Mouse (Mus musculus) cerebellum, postnatal 10 days (tissue): ENCODE measurements around the gene Atp2c2.
A peak's percentile ranks its signal among the peaks of the same experiment; 100 is the strongest.

Source experiments
- DNase-seq, 2 experiments: peaks; one replicate each; pipeline ENCODE4 v3.0.0; 2021; ENCODE audit warnings: mixed read lengths in 2 of 2

Atp2c2 gene

DNA sequence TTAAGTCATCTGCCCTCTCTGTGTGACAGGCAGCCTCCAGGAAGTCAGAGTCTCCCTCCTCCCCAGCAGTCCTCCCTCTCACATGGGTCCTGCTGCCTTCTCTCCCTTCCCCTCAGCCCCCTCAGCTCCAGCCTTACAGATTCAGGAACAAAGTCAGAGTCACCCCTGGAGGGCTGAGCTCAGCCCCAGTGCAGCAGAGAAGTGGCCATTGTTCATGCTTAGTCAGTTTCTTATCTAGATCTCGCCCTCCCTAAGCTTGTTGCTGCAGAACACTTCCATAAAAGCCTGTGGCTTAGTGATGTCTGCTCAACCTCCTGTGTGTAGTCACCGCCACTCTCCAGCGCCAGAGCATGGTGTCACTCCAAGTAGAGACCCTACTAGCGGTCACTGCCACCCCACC, 44.8 kb downstream of the Atp2c2 start:
- DNase-seq: no peak

DNA sequence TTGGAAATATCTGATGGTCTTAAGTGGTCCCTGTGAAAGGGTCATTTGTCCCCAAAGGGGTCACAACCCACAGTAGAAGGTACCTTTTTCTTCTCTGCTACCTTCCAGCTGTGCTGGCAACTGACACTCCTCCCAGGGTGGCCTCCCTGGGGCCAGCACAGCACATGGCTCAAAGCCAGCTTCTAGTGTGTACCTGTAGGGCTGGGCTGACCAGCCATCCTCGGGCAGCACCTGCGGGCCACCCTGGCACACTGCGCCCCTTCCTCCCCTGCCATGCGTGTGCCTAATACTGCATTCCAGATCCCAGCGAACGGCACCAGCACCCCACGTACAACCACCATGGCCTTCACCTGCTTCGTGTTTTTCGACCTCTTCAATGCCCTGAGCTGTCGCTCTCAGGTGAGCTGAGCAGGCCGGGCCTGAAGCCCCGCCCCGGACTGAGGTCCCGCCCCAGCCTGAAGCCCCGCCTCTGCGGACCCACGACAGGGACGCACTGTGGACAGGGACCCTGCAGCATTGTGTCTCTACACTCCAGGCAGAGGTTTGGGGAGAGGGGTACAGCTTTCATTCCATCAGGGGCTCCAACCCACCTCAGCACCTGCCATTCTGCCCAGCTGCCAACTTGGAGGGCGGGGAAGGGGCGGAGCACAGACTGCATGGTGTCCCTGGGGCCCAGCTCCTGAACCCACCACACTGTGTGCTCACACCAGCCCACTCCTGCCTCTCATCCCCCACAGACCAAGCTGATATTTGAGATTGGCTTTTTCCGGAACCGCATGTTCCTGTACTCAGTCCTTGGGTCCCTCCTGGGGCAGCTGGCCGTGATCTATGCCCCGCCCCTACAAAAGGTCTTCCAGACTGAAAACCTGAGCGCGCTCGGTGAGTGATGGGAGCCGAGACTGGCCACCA, 55.7 kb downstream of the Atp2c2 start:
- no peak for DNase-seq

DNA sequence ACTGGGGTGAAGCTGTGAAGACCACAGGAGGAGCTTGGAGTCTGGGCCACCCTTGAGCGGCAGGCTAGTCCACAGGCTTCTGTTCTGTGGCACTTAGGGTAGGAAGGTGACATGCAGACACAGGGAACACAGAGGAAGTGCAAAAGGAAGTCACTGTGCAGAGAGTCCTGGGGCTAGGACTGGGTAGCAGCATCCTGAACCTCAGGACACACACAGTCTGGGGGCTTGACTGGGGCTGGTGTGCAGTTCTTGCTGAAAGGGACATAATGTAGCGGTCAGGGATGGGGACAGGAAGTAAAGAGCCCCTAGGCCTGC, 56.3 kb downstream of the Atp2c2 start:
- DNase-seq: no peak

DNA sequence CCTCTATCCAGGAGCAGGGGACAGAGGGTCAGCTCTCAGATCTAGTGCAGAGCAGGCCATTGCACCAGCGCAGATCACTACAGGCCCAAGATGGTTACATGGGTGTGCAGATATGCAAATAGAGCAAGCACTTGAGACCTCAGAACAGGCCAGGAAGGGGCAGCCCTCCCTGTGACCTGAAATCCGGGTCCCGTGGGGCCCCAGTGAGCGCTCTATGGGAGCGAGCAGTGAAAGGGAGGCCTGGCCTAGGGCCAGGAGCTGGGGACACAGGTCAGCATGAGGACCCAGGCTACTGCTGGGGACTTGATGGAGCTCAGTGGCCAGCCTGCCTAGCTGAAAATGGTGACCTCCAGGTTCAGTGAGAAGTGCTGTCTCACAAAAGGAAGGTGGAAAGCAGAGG, 56.7 kb downstream of the Atp2c2 start:
- no peak for DNase-seq

DNA sequence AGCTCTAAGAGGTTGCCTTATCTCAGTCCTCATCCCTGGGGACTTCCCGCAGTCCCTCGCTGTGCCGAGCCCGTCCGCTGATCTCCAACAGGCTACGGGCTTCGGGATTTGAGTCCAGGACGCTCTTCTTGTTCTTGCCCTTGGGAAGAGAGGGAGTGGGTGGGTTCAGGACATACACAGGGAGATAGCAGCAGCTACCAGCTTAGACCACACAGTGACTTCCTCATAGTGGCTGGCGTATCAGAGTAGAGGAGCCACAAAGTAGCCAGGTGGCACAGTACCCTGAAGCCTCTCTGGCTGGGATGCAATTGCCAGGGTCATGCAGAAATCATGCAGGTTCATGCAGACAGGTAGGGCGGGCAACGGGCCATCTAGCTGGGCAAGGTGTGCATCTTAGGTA, 61.9 kb downstream of the Atp2c2 start:
- no peak for DNase-seq

DNA sequence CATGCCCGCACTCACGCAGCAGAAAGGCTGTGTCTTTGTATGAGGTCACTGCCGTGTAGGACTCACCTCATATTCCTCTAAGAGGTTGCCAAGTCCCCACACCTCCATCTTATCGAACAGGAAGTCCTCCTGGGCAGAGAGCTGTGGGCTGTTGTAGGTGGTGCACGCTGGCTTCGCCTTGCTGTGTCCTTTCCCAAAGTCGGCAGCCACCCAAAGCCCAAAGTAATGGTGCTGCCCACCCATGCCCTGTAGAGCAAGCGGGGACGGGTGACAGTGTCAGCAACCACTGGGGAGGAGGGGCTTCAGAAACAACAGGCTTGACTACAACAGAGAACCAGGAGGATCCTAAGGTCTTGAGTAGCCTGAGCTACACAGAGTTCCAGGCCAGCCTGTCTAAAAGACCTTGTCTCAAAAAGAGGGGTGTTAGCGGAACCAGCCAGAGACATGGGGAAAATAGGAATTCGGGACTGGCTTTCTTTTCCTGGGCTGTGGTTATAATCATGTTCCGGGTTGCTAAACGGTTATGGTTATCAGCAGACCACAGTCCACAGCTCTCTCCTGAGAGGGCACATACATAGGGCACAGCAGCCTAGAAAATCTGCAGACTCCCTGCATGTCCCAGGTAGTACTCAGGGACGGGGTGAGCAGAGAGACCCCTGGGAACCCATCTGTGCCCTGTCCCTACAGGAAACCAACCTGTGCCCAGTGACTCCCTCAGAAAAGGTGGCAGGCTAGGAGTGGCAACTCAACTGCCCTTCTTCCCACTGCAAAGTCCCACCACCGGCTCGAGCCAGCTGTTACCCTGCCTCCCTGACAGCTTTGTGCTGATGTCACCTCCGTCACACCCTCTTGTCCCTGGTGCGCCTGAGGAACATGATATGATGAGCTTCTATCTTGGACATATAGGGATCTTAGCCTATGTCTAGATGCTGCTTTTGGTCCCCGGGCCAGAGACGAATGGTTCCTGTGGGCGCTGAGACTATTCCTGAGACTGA, 62.7 kb downstream of the Atp2c2 start:
- DNase-seq: no peak

DNA sequence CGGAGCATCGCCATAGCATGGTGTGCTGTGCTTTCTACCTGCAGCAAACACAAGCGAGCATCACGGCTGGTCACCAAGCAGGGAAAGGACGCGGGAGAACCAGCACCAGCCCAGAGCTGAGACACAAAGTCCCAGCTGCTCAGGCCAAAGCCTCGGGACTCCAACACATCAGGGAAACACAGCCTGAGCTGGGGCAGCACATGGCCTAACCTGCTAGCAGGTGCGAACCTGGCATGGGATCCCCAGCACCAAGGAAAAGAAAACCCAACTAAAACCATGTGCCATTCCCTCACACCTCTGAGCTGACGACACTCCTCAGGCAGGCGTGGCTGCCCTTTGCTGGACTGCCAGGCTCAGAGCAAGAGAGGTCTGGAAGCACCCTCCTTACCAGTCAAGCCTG, 65.5 kb downstream of the Atp2c2 start:
- DNase-seq: no peak

DNA sequence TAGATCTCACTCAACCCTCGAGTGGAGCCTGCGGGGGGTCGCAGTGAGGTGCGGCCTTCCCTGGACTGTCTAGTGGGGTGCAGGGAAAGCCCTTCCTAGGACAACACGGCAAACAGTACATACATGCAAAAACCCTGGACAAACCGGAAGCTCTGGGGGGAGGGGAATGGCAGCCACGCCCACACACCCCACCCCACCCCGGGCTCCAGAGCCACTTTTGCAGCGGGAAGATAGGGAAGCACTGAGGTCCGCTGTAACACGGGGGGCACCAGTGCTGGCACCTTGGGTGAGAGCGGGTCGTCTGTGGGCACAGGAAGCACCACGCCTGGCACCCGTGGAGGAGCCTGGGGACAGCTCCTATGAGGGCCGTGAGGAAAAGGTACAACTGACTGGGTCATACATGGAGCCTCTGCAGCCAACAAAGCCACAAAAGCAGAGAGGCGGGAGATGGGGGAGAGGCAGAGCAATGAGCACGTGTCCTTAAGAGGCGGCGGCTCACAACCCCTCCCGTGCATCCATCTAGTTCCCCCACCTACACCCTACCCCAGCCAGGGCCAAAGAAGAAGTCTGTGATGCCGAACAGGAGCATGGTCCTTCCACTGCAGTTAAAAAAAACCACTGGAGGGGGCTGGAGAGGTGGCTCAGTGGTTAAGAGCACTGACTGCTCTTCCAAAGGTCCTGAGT, 66.1 kb downstream of the Atp2c2 start:
- no peak for DNase-seq

DNA sequence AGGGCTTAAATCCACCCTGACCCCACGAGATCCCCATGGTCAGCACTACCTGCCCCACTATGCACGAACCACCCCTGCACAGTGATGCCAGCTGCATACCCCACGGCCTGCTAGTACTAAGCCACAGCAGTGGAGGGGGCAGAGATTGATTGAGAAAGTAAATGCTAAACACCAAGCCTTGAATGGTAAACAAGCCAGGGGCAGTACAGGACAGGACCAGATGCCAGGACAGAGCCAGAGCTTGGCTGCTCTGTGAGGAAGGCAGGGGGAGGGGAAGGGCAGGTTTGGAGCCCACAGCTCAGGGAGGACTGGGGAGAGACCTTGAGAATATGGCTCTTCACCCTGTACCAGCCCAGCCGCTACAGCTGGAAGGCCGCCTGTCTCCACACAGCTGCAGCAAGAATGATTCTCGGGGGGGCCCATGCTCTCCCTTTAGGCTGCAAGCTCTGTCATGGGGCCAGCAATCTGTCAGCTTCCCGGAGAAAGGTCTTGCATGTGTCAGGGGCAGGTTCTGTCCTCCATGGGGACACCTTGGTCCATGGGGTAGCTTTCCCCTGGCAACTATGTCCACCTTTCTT, 76.9 kb downstream of the Atp2c2 start:
- DNase-seq: no peak

DNA sequence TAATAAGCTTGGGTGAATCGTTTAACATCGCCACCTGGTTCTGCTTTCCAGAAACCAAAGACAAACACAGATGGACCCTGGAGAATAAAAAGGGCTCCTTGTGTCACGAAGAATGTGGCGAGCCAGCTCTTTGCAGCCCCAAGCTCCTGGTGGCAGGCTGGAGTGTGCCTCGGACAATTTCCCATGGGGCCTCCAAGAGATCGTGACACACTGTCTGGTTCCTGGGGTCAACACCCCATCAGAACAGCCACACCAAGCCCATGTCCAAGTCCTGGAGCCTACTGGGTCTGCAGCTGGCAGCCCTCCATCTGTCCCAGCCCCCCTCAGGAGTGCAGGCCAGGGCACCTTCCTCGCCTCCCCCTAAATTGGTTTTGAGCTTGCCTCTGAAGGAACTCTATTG, 78.0 kb downstream of the Atp2c2 start:
- DNase-seq: peak; percentile 60 to 73

DNA sequence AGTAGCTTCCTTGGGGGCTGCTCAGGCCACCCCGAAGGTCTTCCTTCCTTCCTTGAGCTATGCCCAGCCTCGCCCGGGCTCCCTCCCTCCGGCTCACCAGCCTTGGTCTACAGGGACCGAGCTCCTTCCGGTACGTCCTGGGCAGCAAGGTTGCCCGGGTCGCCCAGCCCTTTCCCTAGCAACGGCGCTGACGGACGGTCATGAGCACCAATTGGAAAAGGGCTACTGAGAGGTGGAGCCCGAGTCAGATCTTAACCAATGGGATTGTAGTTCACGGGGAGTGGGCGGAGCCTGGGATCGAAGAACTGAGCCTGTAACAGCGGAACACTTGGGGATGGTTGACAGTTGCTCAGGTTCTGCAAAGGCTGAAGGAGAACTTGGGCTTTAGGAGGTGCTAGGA, 78.5 kb downstream of the Atp2c2 start, which contains the start of gene Tldc1:
Gene Tldc1, minus strand, starts transcription at position 154 of the 400 bp plus-strand sequence.
- peak; percentile 100 for DNase-seq

DNA sequence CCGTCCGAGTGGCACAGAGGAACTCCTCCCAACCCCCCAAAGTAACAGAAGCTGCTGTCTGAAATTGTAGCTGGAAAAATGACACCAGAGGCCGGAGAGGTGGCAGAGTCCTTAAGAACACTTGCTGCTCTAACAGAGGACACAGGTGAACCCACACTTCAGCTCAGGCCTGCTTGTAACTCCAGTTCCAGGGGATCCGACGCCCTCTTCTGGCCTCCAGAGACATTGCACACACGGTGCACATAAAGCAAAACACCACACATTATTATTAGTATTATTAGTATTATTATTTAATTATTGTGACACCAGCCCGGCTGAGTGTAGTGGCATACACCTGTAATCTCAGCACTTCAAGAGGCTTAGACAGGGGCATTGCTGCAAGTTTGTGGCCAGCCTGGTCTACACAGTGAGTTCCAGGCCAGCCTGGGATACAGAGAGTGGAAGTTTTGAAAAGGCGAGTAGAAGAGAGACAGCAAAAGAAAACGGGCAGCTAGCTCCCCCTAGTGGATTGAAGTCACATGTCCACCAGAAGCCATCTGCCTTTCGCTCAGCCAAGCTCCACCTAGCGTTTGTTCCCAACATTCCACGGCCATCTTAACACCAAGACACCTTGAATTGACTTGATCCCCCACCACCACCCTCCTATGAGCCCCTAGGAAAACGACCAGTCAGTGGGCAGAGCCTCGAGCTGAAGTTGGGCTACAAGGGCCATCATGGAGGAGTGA, 79.4 kb downstream of the Atp2c2 start:
- DNase-seq: peak; percentile 92 to 95

DNA sequence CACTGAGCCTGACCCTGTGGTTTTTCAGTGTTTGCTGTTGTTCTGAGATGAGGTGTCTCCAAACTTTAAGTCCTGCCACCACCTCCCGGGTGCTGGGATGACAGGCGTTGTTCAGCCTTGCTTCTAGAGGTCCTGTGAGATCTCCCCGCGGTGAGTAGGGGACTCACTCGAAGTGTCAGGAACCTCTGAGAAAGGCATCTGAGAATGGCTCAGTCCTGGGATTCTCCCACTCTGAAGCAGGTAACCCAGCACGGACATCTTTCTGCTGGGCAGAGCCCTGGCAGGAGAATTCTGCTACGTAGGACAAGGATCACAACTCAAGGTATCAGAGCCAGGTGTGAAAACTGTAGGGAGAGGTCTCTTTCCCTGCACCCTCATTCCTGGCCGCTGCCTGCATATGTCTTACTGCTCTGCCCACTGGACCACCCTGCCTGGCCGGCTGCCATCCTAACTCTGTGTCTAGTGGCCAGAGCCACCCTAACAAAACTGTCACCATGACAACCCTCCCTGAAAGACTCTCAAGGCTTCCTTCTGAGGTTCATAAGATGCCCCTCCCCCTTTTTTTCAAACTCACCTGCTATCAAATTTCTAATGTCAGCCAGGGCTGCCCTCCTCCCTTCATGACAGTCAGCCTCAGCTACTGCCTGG, 80.7 kb downstream of the Atp2c2 start:
- DNase-seq: peak; percentile 40 to 46

DNA sequence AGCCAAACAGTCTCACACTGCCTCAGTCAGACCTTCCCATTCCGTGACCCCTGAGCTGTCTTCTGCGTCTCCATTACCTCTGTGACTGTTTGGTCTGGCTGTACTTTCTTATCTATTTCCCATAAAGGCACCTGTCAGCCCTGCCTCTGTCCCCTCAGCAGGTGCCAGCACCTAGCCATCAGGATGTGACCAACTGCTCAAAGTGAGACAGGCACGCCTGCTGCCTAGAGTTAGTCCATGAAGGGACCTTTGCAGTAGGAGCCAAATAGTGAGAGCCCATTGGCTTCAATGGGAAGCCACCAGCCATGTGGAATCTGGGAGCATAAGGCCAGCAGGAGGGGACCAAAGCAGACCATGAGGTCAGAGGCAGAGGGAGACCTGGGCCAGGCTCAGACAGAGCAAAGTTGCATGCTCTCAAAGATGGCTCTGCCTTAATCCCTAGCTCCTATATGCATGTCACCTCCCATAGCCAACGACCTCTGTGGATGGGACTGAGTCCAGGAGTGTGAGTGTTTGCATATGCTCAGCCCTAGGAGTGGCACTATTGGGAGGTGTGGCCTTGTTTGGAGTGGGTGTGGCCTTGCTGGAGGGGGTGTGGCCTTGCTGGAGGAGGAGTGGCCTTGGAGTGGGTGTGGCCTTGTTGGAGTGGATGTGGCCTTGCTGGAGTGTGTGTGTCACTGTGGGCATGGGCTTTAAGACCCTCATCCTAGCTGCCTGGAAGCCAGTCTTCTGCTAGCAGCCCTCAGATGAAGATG, 81.5 kb downstream of the Atp2c2 start:
- DNase-seq: no peak

DNA sequence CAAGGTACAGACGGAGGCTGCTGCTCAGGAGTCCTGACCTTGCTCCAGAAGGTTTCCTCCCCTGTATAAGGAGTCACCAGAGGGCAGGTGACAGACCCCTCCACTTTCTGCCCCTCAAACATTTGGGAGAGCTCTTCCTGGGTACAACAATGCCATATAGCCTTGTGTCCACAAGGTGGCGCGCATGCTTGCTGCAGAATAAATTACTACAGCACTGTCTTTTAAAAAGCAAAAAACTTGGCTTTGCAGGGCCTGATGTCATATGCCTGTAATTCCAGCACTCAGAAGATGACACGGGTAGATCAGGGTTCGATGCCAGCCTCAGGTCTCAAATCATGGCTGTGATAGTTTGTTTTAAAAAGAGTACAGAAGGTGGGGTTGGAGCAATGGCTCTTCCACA, 82.9 kb downstream of the Atp2c2 start:
- peak; percentile 91 to 92 for DNase-seq

DNA sequence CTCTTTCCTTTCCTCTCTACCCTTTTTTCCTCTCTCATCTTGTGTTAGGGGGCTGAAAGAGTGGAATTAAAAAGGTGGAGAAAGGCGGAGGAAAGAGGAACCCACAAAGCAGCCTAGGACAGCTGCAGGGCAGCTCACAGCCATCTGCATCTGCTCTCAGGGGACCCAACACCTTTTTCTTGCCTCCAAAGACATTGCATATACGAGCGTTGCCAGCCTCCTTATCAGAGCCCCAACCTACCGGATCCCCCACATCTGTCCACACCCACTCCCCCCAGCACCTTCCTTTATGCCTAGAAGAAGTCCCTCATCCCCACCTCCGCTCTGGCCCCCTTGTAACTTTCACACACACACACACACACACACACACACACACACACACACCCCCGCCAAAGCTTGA, 83.8 kb downstream of the Atp2c2 start:
- DNase-seq: no peak

DNA sequence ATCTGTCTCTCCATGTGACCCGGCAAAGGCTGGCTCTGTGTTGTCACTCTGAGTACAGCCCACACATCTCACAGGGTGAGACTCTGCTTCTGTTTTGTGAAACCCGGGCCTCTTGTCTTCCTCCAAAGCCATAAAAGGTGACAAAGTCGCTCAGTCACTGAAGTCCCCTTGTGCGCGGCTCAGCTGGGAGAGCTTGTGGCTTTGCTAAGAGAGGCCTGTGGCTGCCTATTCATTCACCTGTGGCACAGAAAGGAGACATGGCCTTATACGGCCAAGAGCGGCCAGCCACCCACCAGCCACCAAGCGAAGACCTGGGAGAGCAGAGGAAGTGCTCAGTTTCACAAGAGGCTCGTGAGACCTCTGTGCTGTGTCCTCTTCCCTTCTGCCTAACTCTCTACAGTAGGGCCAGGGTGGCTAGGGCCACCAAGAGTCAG, 84.3 kb downstream of the Atp2c2 start:
- no peak for DNase-seq

DNA sequence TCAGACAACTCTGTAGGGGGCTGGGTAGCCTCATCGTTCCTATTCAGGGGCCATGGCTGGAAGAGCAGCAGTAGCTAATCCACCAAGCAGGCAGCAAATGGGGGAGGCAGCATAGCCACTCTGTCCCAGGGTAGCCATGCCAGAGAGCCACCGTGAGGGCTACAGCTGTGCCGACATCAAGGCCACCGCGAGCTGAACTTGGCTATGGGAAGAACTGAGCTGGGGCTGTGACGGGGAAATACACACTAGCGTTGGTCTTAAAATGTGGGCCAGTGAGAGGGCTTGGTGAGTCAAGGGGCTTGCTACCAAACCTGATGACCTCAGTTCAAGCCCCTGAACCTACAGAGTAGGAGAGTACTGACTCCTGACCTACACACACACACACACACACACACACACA, 84.9 kb downstream of the Atp2c2 start:
- no peak for DNase-seq

DNA sequence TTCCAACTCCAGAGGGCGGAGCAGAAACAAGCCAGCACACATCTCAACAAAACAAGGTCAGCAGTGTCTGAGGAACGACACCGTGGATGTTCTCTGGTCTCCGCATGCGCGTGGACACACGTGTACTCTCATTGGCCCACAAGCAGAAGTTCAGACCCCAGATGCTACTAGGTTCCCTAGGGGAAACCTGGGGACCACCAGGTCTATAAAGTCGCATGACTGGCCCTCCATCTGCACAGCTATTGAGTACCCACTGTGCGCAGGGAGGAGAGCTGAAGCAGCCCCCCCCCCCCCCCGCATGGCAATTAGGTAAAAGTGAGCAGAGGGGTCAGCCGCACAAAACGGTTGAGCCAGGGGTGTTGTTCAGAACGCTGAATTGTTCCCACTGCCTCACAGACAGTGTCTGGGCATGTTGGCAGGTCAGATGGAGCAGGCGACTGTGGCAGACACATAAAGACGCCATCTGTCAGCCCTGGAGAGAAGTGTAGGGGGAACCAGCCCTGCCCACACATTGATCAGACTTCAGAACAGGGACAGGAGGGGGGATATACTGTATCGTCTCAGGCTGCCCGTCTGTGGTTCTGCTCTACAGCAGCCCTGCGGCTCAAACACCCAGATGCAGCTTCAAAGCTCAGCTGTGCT, 86.1 kb downstream of the Atp2c2 start:
- peak; percentile 73 to 80 for DNase-seq

DNA sequence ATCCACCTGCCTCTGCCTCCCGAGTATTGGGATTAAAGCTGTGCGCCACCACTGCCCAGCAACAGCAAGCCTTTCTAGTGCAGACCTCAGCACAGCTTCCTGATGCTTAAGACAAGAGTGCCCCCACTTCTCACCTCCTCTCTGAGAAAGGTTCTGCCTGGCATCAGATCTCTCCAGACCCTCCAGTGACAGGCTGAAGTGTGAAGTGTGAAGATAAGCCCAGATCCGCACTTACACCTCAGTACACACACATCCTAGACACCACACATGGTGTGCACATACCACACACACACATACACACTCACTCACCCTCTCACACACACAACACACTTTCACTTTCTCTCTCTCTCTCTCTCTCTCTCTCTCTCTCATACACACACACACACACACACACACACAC, 87.1 kb downstream of the Atp2c2 start:
- DNase-seq: no peak
